Mouse (Mus musculus) spleen, adult 2 months (tissue): ENCODE measurements around the gene Pde8b.

ENCODE experiments used
- CTCF ChIP-seq: fragments of 200-500 bp; IDR thresholded peaks from 2 replicates; pipeline ENCODE4 v1.5.1; 2011; ENCODE audit warnings: mild to moderate bottlenecking, inconsistent platforms; ENCODE audit not compliant: insufficient read depth, insufficient read length, insufficient replicate concordance; ENCODE audit errors: extremely low read depth
- POLR2A ChIP-seq: fragments of 200-500 bp; IDR thresholded peaks from 2 replicates; pipeline ENCODE4 v1.6.1; 2011; ENCODE audit warnings: low read depth, low read length, inconsistent platforms

DNA sequence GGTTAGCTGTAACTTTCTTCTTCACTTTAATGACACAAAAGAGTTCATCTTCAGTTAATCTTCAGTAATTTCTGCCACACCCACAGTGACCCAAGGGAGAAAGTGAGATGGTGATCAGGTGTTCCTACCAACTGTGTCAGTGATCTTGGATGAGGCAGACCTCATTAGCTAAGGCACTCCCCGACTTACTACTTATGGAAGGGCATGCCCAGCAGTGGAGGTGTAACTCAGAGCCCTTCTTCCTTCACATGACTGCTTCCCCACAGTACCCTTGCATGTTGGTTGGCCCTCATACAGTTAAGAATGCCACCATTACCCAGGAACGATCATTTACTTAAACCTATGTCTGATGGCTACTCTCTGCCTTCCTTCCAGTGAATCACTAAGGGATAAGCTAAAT lies 25.6 kb downstream of the Pde8b start:
- TF ChIP-seq CTCF = no peak
- no peak for TF ChIP-seq POLR2A
